Mouse (Mus musculus) small intestine, adult 2 months (tissue): ENCODE data around the gene Ccdc172.

Experiments
- CTCF ChIP-seq: fragments of 200-500 bp; IDR thresholded peaks from 2 replicates; pipeline ENCODE4 v1.5.1; 2012; ENCODE audit warnings: low read depth, mild to moderate bottlenecking, control low read depth, inconsistent platforms, low read length, moderate library complexity, mixed read lengths; ENCODE audit not compliant: insufficient replicate concordance, insufficient read length; ENCODE audit errors: extremely low read depth
- POLR2A ChIP-seq: fragments of 200-500 bp; IDR thresholded peaks from 2 replicates; pipeline ENCODE4 v1.6.1; 2012; ENCODE audit warnings: low read depth, mild to moderate bottlenecking, control low read depth, inconsistent platforms, low read length, moderate library complexity

GRCm38 (mm10) chr19:58562301-58562815 is 50.6 kb downstream of the Ccdc172 start:
- TF ChIP-seq CTCF (no peak), POLR2A (no peak)
